Mouse (Mus musculus) cortical plate, adult 2 months (tissue): Measurements from ENCODE around the gene Farp1. TPM values are rescaled to one million over a fixed set of nuclear protein-coding genes. Genes with fewer than 3 reads are reported as not detected.

Experiments used
- H3K27ac ChIP-seq: fragments of 200-500 bp; 2 replicates; pipeline ENCODE4 v1.5.1; 2012; ENCODE audit warnings: low read length, control low read depth, inconsistent platforms; ENCODE audit not compliant: insufficient read depth
- H3K4me1 ChIP-seq: fragments of 200-500 bp; 2 replicates; pipeline ENCODE4 v1.6.1; 2011; ENCODE audit warnings: low read length; ENCODE audit not compliant: control insufficient read depth, insufficient read depth
- H3K4me3 ChIP-seq: fragments of 200-500 bp; 2 replicates; pipeline ENCODE4 v1.5.1; 2011; ENCODE audit warnings: mild to moderate bottlenecking, low read length, control low read depth; ENCODE audit not compliant: insufficient read depth
- CTCF ChIP-seq: fragments of 200-500 bp; IDR thresholded peaks from 2 replicates; pipeline ENCODE4 v1.5.1; 2011; ENCODE audit warnings: mild to moderate bottlenecking, control low read depth, low read length; ENCODE audit not compliant: insufficient read depth; ENCODE audit errors: extremely low read depth
- POLR2A ChIP-seq: fragments of 200-500 bp; IDR thresholded peaks from 2 replicates; pipeline ENCODE4 v1.6.1; 2011; ENCODE audit warnings: mild to moderate bottlenecking, low read length, control low read depth; ENCODE audit not compliant: insufficient read depth; ENCODE audit errors: extremely low read depth
- polyA plus RNA-seq: library from polyadenylated mRNA; depleted of rRNA; stranded (reverse); fragments of >200 nt; gene quantifications from 2 replicates; pipeline ENCODE4 v1.2.3, GENCODE M21; 2012

The Farp1 gene
- polyA plus RNA-seq, 1 experiment = 58.0 TPM

GRCm38 (mm10) chr14:121053020-121053518 lies 18.1 kb downstream of the Farp1 start:
- Histone ChIP-seq H3K27ac (no peak overlapping the region), H3K4me1 (peaks cover 5% of the 10 kb centered on the region), H3K4me3 (no peak overlapping the region)
- TF ChIP-seq POLR2A (no peak), CTCF (no peak)

DNA sequence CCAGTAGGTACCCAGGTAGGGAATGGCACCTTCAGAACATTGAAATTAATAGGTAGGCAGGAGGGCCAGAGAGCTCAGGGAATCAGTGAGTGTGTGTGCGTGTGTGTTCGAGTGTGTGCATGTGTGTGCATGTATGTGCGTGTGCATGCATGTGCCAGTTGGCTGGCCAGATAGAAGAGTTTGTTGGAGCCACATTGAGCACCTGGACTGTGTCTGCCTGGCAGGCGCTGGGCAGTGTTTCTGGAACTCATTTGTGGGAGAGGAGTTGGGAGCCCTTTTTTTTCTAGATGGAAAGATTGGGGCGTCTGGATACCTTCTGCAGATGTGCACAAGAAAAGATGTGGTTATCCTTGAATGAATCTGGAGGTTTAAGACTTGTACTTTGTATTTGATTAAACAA lies 19.1 kb downstream of the Farp1 start:
- Histone ChIP-seq H3K4me1 (peaks cover 5% of the 10 kb centered on the region), H3K4me3 (no peak overlapping the region), H3K27ac (no peak overlapping the region)
- TF ChIP-seq CTCF = no peak
- no peak for TF ChIP-seq POLR2A

GRCm38 (mm10) chr14:121057750-121058149 lies 22.8 kb downstream of the Farp1 start:
- Histone ChIP-seq H3K27ac (no peak overlapping the region), H3K4me1 (peaks cover 10% of the 10 kb centered on the region), H3K4me3 (no peak overlapping the region)
- TF ChIP-seq CTCF (no peak), POLR2A (no peak)

- H3K4me3 ChIP-seq = no peak overlapping the region
- TF ChIP-seq POLR2A (no peak), CTCF (no peak)
- no peak overlapping the region for H3K27ac ChIP-seq
- H3K4me1 ChIP-seq = peaks cover 11% of the 10 kb centered on the region
Measured at GRCm38 (mm10) chr14:121058481-121058880, 23.5 kb downstream of the Farp1 start.

DNA sequence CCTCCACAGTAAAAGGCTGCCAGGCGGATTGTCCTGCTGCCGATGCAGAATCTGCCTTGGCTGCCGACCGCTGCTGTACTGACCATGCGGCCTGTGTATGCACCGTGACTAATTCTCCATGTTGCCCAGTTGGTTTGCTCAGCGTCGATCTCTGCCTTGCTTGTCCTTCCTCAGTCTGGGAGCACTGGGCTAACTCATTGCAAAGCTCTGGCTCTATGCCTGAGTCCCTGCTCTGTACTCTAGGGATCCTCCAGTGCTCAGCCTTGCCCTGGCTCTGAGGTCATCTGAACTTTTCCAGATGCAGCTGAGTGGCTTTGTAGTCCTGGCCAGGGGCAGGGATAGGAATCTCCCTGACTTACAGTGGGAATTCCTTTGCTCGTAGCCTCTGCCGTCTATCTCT lies 24.3 kb downstream of the Farp1 start:
- H3K27ac ChIP-seq = no peak overlapping the region
- TF ChIP-seq POLR2A = no peak
- no peak for TF ChIP-seq CTCF
- no peak overlapping the region for H3K4me3 ChIP-seq
- peaks cover 13% of the 10 kb centered on the region for H3K4me1 ChIP-seq

DNA sequence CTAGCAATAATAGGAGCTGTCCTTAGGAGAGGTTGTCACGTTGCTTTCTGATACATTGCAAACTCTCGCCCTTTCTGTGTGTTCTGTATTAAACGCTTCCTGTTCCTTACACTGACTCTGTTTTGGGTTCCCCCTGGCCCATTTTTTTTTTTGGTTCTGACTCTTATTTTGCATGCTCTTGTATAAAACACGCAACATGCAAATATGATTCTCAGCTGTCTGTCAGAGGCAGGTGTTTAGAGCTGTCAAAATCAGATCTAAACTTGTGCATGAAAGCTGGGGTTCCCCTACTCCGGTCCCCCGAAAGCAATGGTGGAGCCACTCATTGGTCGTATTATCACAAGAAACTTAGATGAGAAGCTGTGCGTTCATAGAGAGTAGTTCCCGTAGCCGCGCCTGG lies 25.5 kb downstream of the Farp1 start:
- H3K4me1 ChIP-seq = peaks cover 15% of the 10 kb centered on the region
- H3K27ac ChIP-seq = no peak overlapping the region
- TF ChIP-seq POLR2A (no peak), CTCF (no peak)
- no peak overlapping the region for H3K4me3 ChIP-seq

DNA sequence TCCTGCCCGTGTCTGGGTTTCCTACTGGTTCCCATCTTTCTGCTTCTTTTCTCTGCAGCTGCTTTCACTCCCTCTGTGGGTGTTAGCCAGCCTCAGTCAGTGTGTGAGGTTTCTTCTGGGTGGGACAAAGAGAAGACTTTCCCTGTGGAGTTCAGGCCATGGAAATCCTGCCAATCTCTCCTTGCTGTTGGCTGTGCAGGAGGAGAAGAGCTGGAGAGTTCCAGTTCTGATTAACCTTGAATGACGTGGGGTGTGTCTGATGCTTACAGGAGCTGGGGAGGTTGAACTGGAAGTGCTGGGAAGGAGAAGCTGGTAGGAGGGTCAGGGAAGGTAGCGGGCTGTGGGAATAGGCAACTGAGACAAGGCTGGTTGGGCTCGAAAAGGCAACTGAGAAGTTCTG lies 26.7 kb downstream of the Farp1 start:
- peaks cover 13% of the 10 kb centered on the region for H3K4me1 ChIP-seq
- TF ChIP-seq CTCF = no peak
- no peak for TF ChIP-seq POLR2A

GRCm38 (mm10) chr14:121062238-121063082 lies 27.5 kb downstream of the Farp1 start:
- H3K4me1 ChIP-seq = peaks cover 11% of the 10 kb centered on the region
- no peak for TF ChIP-seq POLR2A
- no peak for TF ChIP-seq CTCF
- H3K4me3 ChIP-seq = no peak overlapping the region
- no peak overlapping the region for H3K27ac ChIP-seq

More for the DNA sequence above, 26.7 kb downstream of the Farp1 start:
- H3K27ac ChIP-seq = no peak overlapping the region
- no peak overlapping the region for H3K4me3 ChIP-seq

DNA sequence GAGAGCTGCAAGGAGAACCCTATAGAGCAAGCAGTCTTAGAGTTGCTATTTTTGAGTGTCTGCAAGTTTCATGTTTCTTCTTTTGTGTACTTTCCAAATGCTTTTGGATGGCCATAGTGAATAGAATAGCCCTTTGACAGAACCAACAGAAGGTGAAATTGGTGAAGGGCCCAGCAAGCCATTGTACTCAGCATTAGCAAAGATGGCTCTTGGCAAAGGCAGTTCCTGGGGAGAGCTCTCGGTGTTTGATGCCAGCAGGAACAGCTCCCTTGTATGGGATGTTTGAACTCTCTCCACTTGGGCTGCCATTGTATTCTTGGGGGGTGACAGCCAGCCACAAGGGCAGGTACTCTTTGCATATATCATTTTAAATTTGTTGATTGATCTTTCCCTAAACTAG lies 29.7 kb downstream of the Farp1 start:
- Histone ChIP-seq H3K27ac (no peak overlapping the region), H3K4me3 (no peak overlapping the region), H3K4me1 (peaks cover 11% of the 10 kb centered on the region)
- no peak for TF ChIP-seq POLR2A
- no peak for TF ChIP-seq CTCF
